Mouse (Mus musculus): ENCODE measurements around the gene Olfr358. TPM values are rescaled to one million over a fixed set of nuclear protein-coding genes. Genes with fewer than 3 reads are reported as not detected.

The Olfr358 gene
- not detected in 3 replicates for total RNA-seq (2017)

- no peak for ATAC-seq (replicated peaks; ENCODE audit: insufficient number of reproducible peaks, low FRiP score, low TSS enrichment, poor library complexity, severe bottlenecking)
Measured at GRCm38 (mm10) chr2:37009235-37009634, at the start of gene Olfr358. Olfr358 (minus strand) TSS chr2:37009335.

- no peak for ATAC-seq (replicated peaks; ENCODE audit: insufficient number of reproducible peaks, low FRiP score, low TSS enrichment, poor library complexity, severe bottlenecking)
Measured at GRCm38 (mm10) chr2:36997030-36997429, 12.1 kb downstream of the Olfr358 start.

DNA sequence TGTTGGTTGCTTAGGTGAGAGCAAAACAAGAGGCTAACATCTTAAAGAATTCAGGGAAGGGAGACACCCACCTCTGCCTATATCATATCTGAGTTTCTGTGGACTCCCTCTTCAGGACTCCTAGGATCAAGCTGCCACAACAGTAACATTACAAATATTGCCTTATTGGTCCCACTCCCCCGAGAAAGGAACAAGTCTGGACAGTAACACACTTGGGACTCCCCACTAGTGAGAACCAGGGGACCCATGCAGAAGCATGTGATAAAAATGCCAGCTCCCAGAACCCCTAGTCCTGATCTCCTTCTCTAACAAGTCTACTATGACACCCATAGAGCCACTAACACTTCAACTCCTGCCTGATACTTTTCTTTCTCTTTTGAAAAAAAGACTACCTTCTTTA, 15.6 kb downstream of the Olfr358 start, which contains the start of gene Olfr357:
Olfr357 (plus strand) TSS at position 301 of the 400 bp plus-strand sequence.
- no peak for ATAC-seq (replicated peaks; ENCODE audit: insufficient number of reproducible peaks, low FRiP score, low TSS enrichment, poor library complexity, severe bottlenecking)

Other genes with a start within 250 kb of the Olfr358 start
- not detected in 3 replicates for gene Olfr348, start 225.1 kb downstream of the Olfr358 start, total RNA-seq (2017)
- gene Olfr50, start 218.8 kb downstream of the Olfr358 start, total RNA-seq (2017) = not detected in 3 replicates
- gene Olfr3, start 192.3 kb downstream of the Olfr358 start, total RNA-seq (2017) = 1.7 TPM in 1 of 3 replicates, not detected in the others
- not detected in 3 replicates for gene Olfr350, start 163.0 kb downstream of the Olfr358 start, total RNA-seq (2017)
- gene Olfr351, start 146.7 kb downstream of the Olfr358 start, total RNA-seq (2017) = not detected in 3 replicates
- gene Olfr352, start 140.9 kb downstream of the Olfr358 start, total RNA-seq (2017) = not detected in 3 replicates
- not detected in 3 replicates for gene Olfr353, start 116.4 kb downstream of the Olfr358 start, total RNA-seq (2017)
- not detected in 3 replicates for gene Olfr354, start 103.7 kb downstream of the Olfr358 start, total RNA-seq (2017)
- gene Olfr355, start 80.4 kb downstream of the Olfr358 start, total RNA-seq (2017) = not detected in 3 replicates
- gene Olfr356, start 72.2 kb downstream of the Olfr358 start, total RNA-seq (2017) = not detected in 3 replicates
- gene Olfr357, start 15.5 kb downstream of the Olfr358 start, total RNA-seq (2017) = not detected in 3 replicates
- gene Olfr360, start 56.4 kb upstream of the Olfr358 start, total RNA-seq (2017) = not detected in 3 replicates
- gene Olfr361, start 80.0 kb upstream of the Olfr358 start, total RNA-seq (2017) = not detected in 3 replicates
- gene Olfr362, start 108.6 kb upstream of the Olfr358 start, total RNA-seq (2017) = not detected in 3 replicates
- gene Olfr364-ps1, start 130.0 kb upstream of the Olfr358 start, total RNA-seq (2017) = not detected in 3 replicates
- gene Olfr365, start 178.9 kb upstream of the Olfr358 start, total RNA-seq (2017) = not detected in 3 replicates
- not detected in 3 replicates for gene Olfr366, start 202.2 kb upstream of the Olfr358 start, total RNA-seq (2017)

Measured in monocyte, adult 5-6 weeks (primary cell).